Mouse (Mus musculus) MEL (cell line): ENCODE measurements around the gene Eif3a.

Source experiments
- CHD1 ChIP-seq: IDR thresholded peaks from 2 replicates; pipeline ENCODE4 v1.6.1; 2012; ENCODE audit warnings: low read depth, mild to moderate bottlenecking, inconsistent platforms, low read length, improper control_type of control experiment
- CTCF ChIP-seq, 3 experiments: IDR thresholded peaks in 2 of 3; conservative IDR thresholded peaks in 1 of 3; 2 replicates each; pipeline ENCODE4 v1.5.1; 2011 to 2012; ENCODE audit warnings: low read length in 3 of 3, low read depth in 2 of 3, mild to moderate bottlenecking in 2 of 3, improper control_type of control experiment in 1 of 3, inconsistent platforms in 1 of 3, mixed read lengths in 1 of 3, moderate library complexity in 1 of 3; ENCODE audit not compliant: control insufficient read depth in 1 of 3, insufficient read depth in 1 of 3, poor library complexity in 1 of 3, severe bottlenecking in 1 of 3
- E2F4 ChIP-seq: IDR thresholded peaks from 2 replicates; pipeline ENCODE4 v1.6.1; 2011; ENCODE audit warnings: low read depth, low read length, improper control_type of control experiment, borderline replicate concordance
- EP300 ChIP-seq, 2 experiments: IDR thresholded peaks; 2 replicates each; pipeline ENCODE4 v1.6.1; 2011; ENCODE audit warnings: improper control_type of control experiment in 2 of 2, low read length in 2 of 2, low read depth in 1 of 2, mild to moderate bottlenecking in 1 of 2
- GABPA ChIP-seq: IDR thresholded peaks from 2 replicates; pipeline ENCODE4 v1.6.1; 2012; ENCODE audit warnings: low read depth, mild to moderate bottlenecking, inconsistent platforms, low read length, improper control_type of control experiment, moderate library complexity
- GATA1 ChIP-seq: IDR thresholded peaks from 2 replicates; pipeline ENCODE4 v1.6.1; 2011; ENCODE audit warnings: low read depth, low read length, improper control_type of control experiment
- MXI1 ChIP-seq: IDR thresholded peaks from 2 replicates; pipeline ENCODE4 v1.6.1; 2011; ENCODE audit warnings: mild to moderate bottlenecking, low read depth, low read length, improper control_type of control experiment
- POLR2A ChIP-seq, 2 experiments: IDR thresholded peaks; 2 replicates each; pipeline ENCODE4 v1.6.1; 2011 to 2012; ENCODE audit warnings: low read length in 2 of 2, mild to moderate bottlenecking in 2 of 2, control low read depth in 1 of 2, improper control_type of control experiment in 1 of 2, low read depth in 1 of 2, moderate library complexity in 1 of 2; ENCODE audit not compliant: control insufficient read depth in 1 of 2, insufficient read depth in 1 of 2, poor library complexity in 1 of 2
- POLR2AphosphoS5 ChIP-seq: IDR thresholded peaks from 2 replicates; pipeline ENCODE4 v1.6.1; 2012; ENCODE audit warnings: low read depth, borderline replicate concordance, mild to moderate bottlenecking, inconsistent platforms, low read length, moderate library complexity, mixed read lengths
- TAL1 ChIP-seq: IDR thresholded peaks from 2 replicates; pipeline ENCODE4 v1.6.1; 2012; ENCODE audit warnings: mild to moderate bottlenecking, inconsistent platforms, low read length, moderate library complexity, mixed read lengths
- USF2 ChIP-seq, 2 experiments: IDR thresholded peaks; 2 replicates each; pipeline ENCODE4 v1.6.1; 2011 to 2012; ENCODE audit warnings: improper control_type of control experiment in 2 of 2, low read length in 2 of 2, borderline replicate concordance in 1 of 2, inconsistent platforms in 1 of 2, low read depth in 1 of 2, mild to moderate bottlenecking in 1 of 2; ENCODE audit not compliant: insufficient read depth in 1 of 2

GRCm38 (mm10) chr19:60795244-60795643 lies 4.8 kb upstream of the Eif3a start:
- TF ChIP-seq CTCF (IDR thresholded peaks at IDR 0.05 in 2 of 3, conservative IDR thresholded peaks at IDR 0.05 in 1 of 3; ENCODE audit: control insufficient read depth in 1 of 3, insufficient read depth in 1 of 3, low read depth in 2 of 3, low read length in 3 of 3, poor library complexity in 1 of 3, severe bottlenecking in 1 of 3) = no peak
- no peak for TF ChIP-seq GABPA
- TF ChIP-seq POLR2AphosphoS5 = no peak
- no peak for TF ChIP-seq POLR2A (IDR thresholded peaks at IDR 0.05; ENCODE audit: control insufficient read depth in 1 of 2, insufficient read depth in 1 of 2, low read depth in 1 of 2, low read length in 2 of 2, poor library complexity in 1 of 2)
- TF ChIP-seq TAL1 = no peak
- no peak for TF ChIP-seq CHD1
- 0 out of 2 replicates have a peak, but pooled peaks have one; percentile 45 for TF ChIP-seq MXI1
- no peak for TF ChIP-seq EP300 (IDR thresholded peaks at IDR 0.05; ENCODE audit: low read depth in 1 of 2, low read length in 2 of 2)
- no peak for TF ChIP-seq USF2 (IDR thresholded peaks at IDR 0.05; ENCODE audit: borderline replicate concordance in 1 of 2, insufficient read depth in 1 of 2, low read depth in 1 of 2, low read length in 2 of 2)
- TF ChIP-seq GATA1 = no peak
- TF ChIP-seq E2F4 = no peak
